Mouse (Mus musculus) heart, postnatal 0 days (tissue): ENCODE measurements around the gene Pde4d. TPM values are rescaled to one million over a fixed set of nuclear protein-coding genes. Genes with fewer than 3 reads are reported as not detected.

Experiments
- ATAC-seq: fragments of 200-750 bp; cut with Nextera tagmentation; 2 replicates; pipeline ENCODE4 v1.8.0; 2017; ENCODE audit warnings: low read depth, moderate number of reproducible peaks, moderate library complexity; ENCODE audit not compliant: insufficient read depth
- DNase-seq: peaks from one replicate; pipeline ENCODE4 v3.0.0-alpha.2; 2016; ENCODE audit warnings: low spot score
- H3K27ac ChIP-seq: fragments of 300-500 bp; sonication (generic); 2 replicates; pipeline ENCODE4 v1.5.1; 2014; ENCODE audit warnings: low read depth, mild to moderate bottlenecking
- H3K27me3 ChIP-seq: fragments of 300-500 bp; sonication (generic); 2 replicates; pipeline ENCODE4 v1.6.1; 2014; ENCODE audit warnings: low read length, mixed read lengths; ENCODE audit not compliant: control insufficient read depth, insufficient read depth
- H3K36me3 ChIP-seq: fragments of 300-500 bp; sonication (generic); replicated peaks from 2 replicates; pipeline ENCODE4 v1.6.1; 2014; ENCODE audit warnings: low read length, mixed read lengths; ENCODE audit not compliant: control insufficient read depth, insufficient read depth
- H3K4me1 ChIP-seq: fragments of 300-500 bp; sonication (generic); 2 replicates; pipeline ENCODE4 v1.6.1; 2014; ENCODE audit warnings: antibody characterized with exemption; ENCODE audit not compliant: control insufficient read depth, insufficient read depth
- H3K4me2 ChIP-seq: fragments of 300-500 bp; sonication (generic); 2 replicates; pipeline ENCODE4 v1.6.1; 2014; ENCODE audit warnings: low read depth, mild to moderate bottlenecking, low read length, moderate library complexity
- H3K4me3 ChIP-seq: fragments of 300-500 bp; sonication (generic); 2 replicates; pipeline ENCODE4 v1.5.1; 2014; ENCODE audit warnings: low read depth, low read length
- H3K9ac ChIP-seq: fragments of 300-500 bp; sonication (generic); replicated peaks from 2 replicates; pipeline ENCODE4 v1.6.1; 2014; ENCODE audit warnings: low read depth, low read length, mixed read lengths
- H3K9me3 ChIP-seq: fragments of 300-500 bp; sonication (generic); replicated peaks from 2 replicates; pipeline ENCODE4 v1.6.1; 2016; ENCODE audit warnings: low read length; ENCODE audit not compliant: control insufficient read depth
- CTCF ChIP-seq: IDR thresholded peaks from 2 replicates; pipeline ENCODE4 v1.5.1; 2016; ENCODE audit warnings: antibody characterized with exemption, control low read depth, low read depth
- EP300 ChIP-seq: IDR thresholded peaks from 2 replicates; pipeline ENCODE4 v1.6.1; 2016; ENCODE audit warnings: antibody characterized with exemption, low read depth
- WGBS: fragments of 180-500 bp; shearing (Covaris S2); extraction: QIAGEN DNeasy Blood & Tissue Kit; methylation state at CpG from one replicate; pipeline ENCODE4 v1.1.7; 2014; 5-methylcytosine and 5-hydroxymethylcytosine counted together
- polyA plus RNA-seq: library from polyadenylated mRNA; unstranded; fragments of >200 nt; fragmentation: Nextera tagmentation; extraction: Ambion mirVana; gene quantifications from 2 replicates; pipeline ENCODE4 v1.2.1, GENCODE M21; 2015
- total RNA-seq: library from RNA; depleted of rRNA; stranded (reverse); fragments of >200 nt; gene quantifications from 2 replicates; pipeline ENCODE4 v1.2.3, GENCODE M21; 2014; ENCODE audit warnings: low replicate concordance

Gene Pde4d
- total and polyA plus RNA-seq, 2 experiments from 2014 or later = 21.9 to 58.0 TPM

- no peaks in the 10 kb centered on the region for H3K9me3 ChIP-seq
- DNase-seq = no peak
- no peak for ATAC-seq
- WGBS = 91% methylated on average over 4 of the region's 4 CpGs
- peaks cover 28% of the 10 kb centered on the region for H3K4me1 ChIP-seq
- no peak overlapping the region for H3K27ac ChIP-seq
- H3K4me2 ChIP-seq = no peak overlapping the region
- H3K36me3 ChIP-seq = no peaks in the 10 kb centered on the region
- no peak overlapping the region for H3K9ac ChIP-seq
- TF ChIP-seq EP300 (no peak), CTCF (no peak)
- H3K27me3 ChIP-seq = no peaks in the 10 kb centered on the region
- no peak overlapping the region for H3K4me3 ChIP-seq
Observed at GRCm38 (mm10) chr13:109906342-109906888, 1456.7 kb downstream of the Pde4d start.

- Histone ChIP-seq H3K27ac (no peak overlapping the region; the same call in 1 of the 2 replicates), H3K27me3 (no peaks in the 10 kb centered on the region), H3K4me2 (peak overlapping the region; percentile 16; the same call in 1 of the 2 replicates), H3K36me3 (no peaks in the 10 kb centered on the region), H3K9me3 (no peaks in the 10 kb centered on the region), H3K9ac (no peak overlapping the region), H3K4me3 (no peak overlapping the region), H3K4me1 (peaks cover 38% of the 10 kb centered on the region)
- TF ChIP-seq CTCF (peak; percentile 77), EP300 (no peak)
- 21% methylated on average over 9 of the region's 9 CpGs for WGBS
- peak; percentile 63 for DNase-seq
- no peak for ATAC-seq
Observed at GRCm38 (mm10) chr13:109907634-109908033, 1457.9 kb downstream of the Pde4d start.

- H3K9ac ChIP-seq = no peak overlapping the region
- H3K27me3 ChIP-seq = no peaks in the 10 kb centered on the region
- WGBS = 86% methylated on average over 3 of the region's 3 CpGs
- no peak for DNase-seq
- peaks cover 39% of the 10 kb centered on the region for H3K4me1 ChIP-seq
- no peaks in the 10 kb centered on the region for H3K9me3 ChIP-seq
- H3K4me3 ChIP-seq = no peak overlapping the region
- H3K4me2 ChIP-seq = no peak overlapping the region
- H3K27ac ChIP-seq = no peak overlapping the region
- H3K36me3 ChIP-seq = no peaks in the 10 kb centered on the region
- TF ChIP-seq EP300 = no peak
- TF ChIP-seq CTCF = no peak
- ATAC-seq = no peak
Observed at GRCm38 (mm10) chr13:109908386-109908785, 1458.6 kb downstream of the Pde4d start.

GRCm38 (mm10) chr13:109909111-109909510, 1459.4 kb downstream of the Pde4d start:
- H3K4me1 ChIP-seq = peaks cover 39% of the 10 kb centered on the region
- no peak for DNase-seq
- no peaks in the 10 kb centered on the region for H3K36me3 ChIP-seq
- ATAC-seq = no peak
- H3K4me2 ChIP-seq = no peak overlapping the region
- TF ChIP-seq CTCF = no peak
- no peak for TF ChIP-seq EP300
- H3K27ac ChIP-seq = 0 out of 2 replicates have a peak overlapping the region, but pooled peaks have one; percentile 30
- 68% methylated on average over 8 of the region's 8 CpGs for WGBS
- no peak overlapping the region for H3K4me3 ChIP-seq
- no peaks in the 10 kb centered on the region for H3K9me3 ChIP-seq
- H3K27me3 ChIP-seq = no peaks in the 10 kb centered on the region
- H3K9ac ChIP-seq = no peak overlapping the region

- Histone ChIP-seq H3K27me3 (no peaks in the 10 kb centered on the region), H3K27ac (peak overlapping the region; percentile 22; the same call in 1 of the 2 replicates), H3K9me3 (no peaks in the 10 kb centered on the region), H3K4me1 (peaks cover 44% of the 10 kb centered on the region), H3K36me3 (no peaks in the 10 kb centered on the region), H3K4me2 (no peak overlapping the region), H3K9ac (no peak overlapping the region), H3K4me3 (no peak overlapping the region)
- DNase-seq (no peak), ATAC-seq (no peak)
- 42% methylated on average over 8 of the region's 8 CpGs for WGBS
- TF ChIP-seq CTCF (no peak), EP300 (no peak)
Observed at GRCm38 (mm10) chr13:109910915-109911314, 1461.2 kb downstream of the Pde4d start.

GRCm38 (mm10) chr13:109912635-109913034, 1462.9 kb downstream of the Pde4d start:
- Histone ChIP-seq H3K27me3 (no peaks in the 10 kb centered on the region), H3K4me3 (no peak overlapping the region), H3K4me1 (peaks cover 48% of the 10 kb centered on the region), H3K9me3 (no peaks in the 10 kb centered on the region), H3K36me3 (no peaks in the 10 kb centered on the region), H3K27ac (no peak overlapping the region), H3K9ac (no peak overlapping the region), H3K4me2 (no peak overlapping the region)
- no peak for TF ChIP-seq EP300
- no peak for TF ChIP-seq CTCF
- no peak for DNase-seq
- ATAC-seq = no peak
- 83% methylated on average over 4 of the region's 4 CpGs for WGBS
